Mouse (Mus musculus) hematopoietic stem cell, adult 5-6 weeks (primary cell): ENCODE measurements around the gene Mpg. TPM values are rescaled to one million over a fixed set of nuclear protein-coding genes. Genes with fewer than 3 reads are reported as not detected.

Experiments used
- ATAC-seq, 2 experiments: fragments of 125-278 bp in 1 of 2; replicated peaks in 1 of 2; 2 replicates each; pipeline ENCODE4 v1.8.0; 2016 to 2017; ENCODE audit warnings: inconsistent platforms in 2 of 2, mild to moderate bottlenecking in 2 of 2, moderate number of reproducible peaks in 2 of 2, low read depth in 1 of 2, moderate TSS enrichment in 1 of 2; ENCODE audit not compliant: low FRiP score in 2 of 2, poor library complexity in 2 of 2, severe bottlenecking in 2 of 2, insufficient read depth in 1 of 2, low TSS enrichment in 1 of 2
- total RNA-seq: library from RNA; stranded (forward); fragments of 172-1452, 232-1000 nt; gene quantifications from 2 replicates; pipeline ENCODE4 v1.2.3, GENCODE M21; 2017

Gene Mpg
- 10.4 and 14.6 TPM in 2 replicates for total RNA-seq

DNA sequence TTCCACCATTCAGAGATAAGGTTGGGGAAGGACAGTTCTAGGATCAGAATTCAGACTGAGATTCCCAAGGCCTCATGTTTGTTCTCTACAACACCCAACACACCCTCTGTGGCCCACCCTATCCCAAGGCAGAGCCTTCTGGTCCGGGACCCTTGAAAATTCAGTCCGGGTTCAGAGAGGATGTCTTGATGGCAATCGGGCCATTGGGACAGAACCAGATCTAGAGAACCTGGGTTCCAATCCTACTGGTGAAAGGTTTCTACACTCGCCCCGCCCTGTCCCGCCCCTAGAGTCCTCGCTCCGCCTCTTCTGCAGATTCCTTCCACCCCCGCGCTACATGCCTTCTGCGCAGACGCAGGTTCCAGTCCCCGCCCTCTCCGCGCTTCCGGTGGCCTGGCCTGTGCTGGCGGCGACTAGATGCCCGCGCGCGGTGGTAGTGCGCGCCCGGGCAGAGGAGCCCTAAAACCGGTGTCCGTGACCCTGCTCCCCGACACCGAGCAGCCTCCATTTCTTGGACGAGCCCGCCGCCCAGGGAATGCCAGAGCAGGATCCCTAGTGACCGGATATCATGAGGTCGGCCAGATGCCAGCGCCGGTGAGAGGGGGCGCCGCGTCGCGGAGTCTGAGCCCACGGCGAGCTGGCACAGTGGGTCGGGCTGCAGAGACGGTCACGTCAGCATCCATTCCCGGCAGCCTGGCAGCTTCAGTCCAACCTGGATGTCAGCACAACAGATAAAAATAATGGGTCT, at the start of gene Mpg:
Mpg (plus strand) TSS at position 382 of the 748 bp plus-strand sequence.
- peak; percentile 68 to 77 for ATAC-seq

DNA sequence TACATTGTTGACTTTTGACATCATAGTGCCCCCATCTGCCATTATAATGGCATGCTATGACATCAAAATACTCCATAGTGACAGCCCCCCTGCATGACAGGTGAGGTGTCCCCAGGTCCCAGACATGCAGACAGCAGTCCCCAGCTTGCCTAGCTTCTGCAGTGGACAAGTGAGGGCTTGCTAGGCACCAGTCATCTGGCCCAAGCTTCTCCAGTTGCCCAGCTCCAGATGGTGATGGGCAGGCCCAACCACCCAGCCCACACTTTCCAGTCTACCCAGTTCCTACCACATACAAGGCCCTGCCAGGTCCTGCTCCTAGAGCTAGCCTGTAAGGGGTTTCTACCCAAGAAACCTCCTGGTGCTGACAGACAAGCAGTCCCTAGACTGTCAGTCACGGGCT, 47.8 kb upstream of the Mpg start:
- ATAC-seq, result no peak

DNA sequence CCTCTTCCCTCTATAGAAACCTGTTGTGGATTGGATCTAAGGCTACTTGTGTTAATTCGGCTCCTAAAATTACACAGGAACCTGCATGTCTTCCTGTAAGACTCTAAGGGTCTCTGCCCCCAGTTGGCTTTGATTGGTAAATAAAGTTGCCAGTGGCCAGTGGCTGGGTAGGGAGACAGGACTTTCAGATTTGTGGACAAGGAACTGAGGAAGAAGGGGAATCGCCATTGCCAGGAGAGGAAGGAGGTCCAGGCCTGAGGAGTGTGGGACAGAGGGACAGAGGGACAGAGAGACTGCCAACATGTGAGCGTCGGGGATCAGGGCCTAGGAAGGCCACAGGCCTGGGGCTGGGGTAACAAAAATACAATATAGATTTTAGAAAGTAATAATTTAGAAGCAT, 45.1 kb upstream of the Mpg start:
- ATAC-seq, result no peak

DNA sequence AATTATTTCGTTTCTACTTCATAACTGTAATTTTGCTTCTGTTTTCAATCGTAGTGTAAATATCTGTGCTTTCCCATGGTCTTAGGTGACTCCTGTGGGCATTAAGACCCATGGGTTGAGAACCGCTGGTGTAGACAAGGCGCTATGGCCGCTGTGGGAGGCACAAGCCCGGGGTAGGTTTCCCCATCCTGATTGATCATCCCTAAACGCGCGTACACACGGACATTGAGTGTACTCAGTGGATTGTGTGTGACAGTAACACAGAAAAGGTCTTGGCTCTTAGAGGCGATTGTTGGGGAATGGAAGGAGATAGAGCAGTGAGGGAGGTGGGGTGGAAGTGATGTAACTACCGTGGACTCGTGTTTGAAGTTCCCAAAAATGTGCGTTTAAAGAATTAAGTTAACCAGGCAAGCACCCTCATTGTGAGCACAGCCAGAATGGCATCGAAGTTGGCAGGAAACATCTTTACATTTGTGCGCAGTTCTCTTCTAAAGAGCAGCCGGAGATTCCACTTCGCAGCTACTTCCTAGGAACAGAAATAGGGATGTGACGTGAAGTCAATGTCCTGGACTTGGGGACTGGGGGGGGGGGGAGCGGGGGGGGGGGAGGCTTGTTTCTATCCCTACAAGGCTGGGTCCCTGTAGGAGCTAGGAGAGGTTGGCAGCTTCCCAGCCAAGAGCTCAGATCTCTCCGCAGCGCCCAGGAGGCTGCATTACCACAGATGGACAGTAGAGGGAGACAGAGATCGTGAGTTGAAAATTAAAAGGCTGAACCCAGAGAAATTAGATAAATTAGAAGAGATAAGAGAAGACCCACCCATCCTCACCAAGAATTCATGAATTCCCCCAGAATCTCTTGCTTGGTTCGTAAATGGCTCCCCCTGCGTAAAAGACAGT, 44.1 kb upstream of the Mpg start:
- peak; percentile 59 to 71; a peak in 3 of 4 replicates for ATAC-seq

DNA sequence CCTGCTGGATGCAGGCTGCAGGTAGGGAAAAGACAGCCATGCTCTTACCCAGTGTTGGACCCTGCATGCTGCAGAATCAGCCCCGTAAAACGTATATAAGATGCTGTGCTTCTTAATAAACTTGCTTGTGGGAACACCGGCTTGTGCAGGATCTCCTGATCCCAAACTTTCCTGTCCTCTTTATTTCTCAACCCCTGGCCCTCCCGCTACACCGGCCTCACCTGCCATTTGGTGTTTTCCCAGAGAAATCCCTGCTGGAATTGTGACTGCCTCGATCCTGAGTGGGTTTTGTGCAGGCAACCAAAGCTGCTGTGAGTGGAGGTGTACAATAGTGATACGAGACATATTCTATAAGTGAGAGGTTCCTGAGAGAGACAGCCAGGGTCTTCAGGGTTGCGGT, 41.8 kb upstream of the Mpg start:
- ATAC-seq, result no peak

DNA sequence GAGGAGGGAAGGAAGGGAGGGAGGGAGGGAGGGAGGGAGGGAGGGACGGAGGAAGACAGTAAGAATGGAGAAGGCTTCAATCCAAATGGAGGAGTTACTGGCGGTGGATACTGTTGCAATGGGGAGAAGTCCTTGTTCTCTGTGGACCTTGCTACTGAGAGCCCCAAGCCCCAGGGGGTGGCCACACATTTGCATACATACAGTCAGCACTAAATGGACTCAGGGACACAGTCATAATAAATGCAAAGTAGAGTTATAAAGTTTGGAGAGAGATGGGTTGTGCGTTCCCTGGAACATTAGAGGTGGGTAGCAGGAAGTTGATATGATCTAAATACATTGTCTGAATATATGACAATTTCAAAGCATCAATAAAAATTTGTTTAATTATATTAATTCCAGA, 40.3 kb upstream of the Mpg start:
- no peak for ATAC-seq

DNA sequence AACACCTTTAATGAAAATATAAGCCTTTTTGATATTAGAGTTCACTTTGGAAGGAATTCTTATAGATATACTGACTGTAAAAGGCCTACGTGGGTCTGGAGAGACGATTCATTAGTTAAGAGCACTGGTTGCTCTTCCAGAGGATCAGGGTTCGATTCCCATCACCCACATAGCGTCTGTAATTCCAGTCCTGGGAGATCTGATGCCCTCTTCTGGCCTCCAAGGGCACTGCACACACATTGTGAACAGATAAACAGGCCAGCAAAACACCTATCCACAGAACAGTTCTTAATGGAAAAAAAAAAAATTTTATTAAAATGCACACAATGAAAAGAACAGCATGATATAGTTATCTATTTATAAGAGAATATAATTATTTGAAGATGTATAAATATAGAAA, 39.0 kb upstream of the Mpg start:
- ATAC-seq, result no peak

DNA sequence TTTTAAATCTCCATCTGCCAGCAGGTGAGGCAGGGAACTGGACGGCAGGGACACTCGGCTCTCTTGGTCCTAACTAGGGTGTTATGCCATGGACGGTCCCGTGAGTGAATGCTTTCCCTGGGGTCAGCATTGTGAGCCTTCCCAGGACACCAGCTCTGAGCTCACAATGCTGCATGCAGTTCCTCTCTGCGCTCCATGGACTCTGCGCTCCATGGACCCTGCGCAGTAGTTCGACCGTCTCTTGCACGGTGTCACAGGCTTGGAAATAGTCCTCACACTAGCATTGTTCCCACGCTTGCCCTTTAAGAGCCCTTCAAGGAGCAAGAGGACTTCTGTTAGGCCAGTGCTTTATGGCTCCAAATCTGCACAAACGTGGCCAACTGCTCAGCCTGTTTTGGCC, 37.4 kb upstream of the Mpg start:
- no peak for ATAC-seq

DNA sequence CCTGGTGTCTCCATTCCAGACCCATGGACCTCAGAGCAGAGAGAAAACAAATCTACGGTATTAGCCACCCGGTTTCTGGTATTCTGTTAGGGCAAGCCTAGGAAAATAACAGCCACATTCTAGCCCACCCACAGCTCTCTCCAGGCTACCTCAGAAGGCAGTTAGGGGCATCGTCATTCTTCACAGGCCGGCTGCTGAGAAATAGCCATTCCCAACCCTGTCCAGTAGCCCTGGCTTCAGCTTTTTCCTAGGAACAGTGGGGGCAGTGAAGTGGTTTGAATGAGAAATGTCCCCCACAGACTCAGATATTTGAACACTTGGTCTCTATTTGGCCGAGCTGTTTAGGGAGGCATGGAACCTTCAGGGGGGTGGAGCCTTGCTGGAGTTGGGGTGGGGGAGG, 36.9 kb upstream of the Mpg start:
- no peak for ATAC-seq

DNA sequence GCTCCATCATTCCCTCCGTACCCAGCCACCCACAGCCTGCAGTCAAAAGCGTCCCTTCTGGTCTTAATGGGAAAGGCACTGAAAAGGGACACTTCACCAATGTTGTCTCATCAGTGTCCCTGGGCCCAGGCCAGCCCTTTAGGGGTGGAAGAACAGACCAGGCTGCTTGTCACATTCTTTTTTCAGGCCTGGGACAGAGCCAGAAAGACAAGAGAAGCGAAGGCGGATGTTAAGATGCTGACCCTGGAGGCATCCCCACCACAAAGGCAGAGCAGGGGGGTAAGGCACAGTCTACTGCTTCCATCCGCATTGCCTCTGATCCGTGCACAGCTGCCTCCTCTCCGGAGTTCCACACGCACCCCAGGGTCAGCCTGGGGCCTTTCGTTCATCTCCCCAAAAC, 36.2 kb upstream of the Mpg start:
- ATAC-seq, result no peak

DNA sequence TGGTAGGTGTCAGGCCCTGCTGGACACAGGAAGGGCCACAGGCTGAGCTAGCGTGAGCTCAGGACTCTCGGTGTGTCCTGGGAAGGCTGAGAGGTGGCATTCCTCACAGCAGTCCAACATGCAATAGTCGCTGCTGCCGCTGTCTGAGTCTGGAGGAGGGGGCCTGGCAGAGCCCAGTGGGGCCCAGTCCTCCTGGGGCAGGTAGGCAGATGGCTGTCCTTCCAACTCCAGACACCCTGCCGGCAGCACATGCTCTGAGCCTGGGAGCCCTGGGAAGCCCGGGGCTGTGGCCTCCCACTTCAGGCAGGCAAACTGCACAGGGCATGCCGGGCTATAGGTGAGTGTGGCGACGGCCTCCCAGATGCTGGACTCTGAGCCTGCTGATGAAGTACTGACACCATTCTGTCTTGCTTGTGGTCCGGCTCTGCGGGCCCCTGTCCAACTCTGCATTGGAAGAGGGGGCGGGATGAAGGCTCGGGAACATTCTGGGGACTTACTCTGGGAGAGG, 35.6 kb upstream of the Mpg start:
- no peak for ATAC-seq

DNA sequence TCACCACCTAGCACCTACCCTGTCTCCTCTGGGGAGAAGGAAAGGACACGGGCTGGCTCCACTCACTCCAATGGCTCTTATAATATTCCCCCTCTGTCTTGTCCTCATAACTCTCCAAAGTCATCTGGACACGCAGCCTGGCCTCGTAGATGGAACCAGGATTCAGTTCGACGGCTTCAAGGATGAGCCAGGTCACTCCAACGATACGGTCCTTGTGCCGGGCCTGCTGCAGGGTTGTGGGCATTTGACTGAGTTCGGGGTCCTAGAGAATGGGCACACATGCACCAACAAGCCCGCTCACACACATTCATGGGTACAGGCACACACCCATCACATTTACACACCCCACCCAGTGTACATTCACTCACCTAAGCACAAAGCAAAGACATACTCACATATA, 33.1 kb upstream of the Mpg start:
- ATAC-seq, result no peak

DNA sequence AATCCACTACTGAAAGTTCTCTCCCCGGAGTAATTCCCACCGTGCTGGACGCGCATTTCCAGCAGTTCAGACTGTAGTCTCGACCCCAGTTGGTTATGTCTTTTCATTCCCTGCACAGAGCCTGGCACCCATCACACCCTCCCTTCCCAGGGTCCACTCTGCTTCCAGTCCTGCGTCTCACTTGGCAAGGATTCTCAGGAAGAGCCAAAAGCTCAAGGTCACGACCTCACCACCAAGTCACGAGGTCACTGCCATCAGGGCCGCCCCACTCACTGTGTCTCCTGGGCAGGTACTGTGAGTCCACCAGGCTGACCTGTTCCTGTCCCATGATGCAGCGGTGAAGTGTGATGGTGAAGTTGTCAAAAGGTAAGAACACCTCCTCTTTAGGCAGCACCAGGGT, 32.2 kb upstream of the Mpg start:
- no peak for ATAC-seq

DNA sequence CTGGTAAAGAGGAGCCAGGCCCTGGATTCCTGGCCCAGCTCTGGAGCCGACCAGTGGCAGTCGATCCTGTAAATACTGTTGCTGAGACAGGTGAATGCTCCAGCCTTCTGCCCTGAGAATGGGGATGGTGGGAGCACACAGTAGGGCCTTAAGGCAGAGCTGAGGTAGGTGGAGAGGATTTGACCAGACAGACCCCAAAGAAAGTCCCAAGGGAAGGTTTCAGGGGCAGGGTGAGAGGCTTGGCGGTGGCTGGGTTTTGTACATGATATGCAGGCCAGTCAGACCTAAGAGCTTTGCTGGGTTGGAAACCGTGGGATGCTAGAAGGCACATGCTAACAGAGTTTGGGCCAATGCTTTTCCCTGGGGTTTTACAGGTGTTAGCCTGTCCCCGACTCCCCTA, 31.7 kb upstream of the Mpg start:
- no peak for ATAC-seq

DNA sequence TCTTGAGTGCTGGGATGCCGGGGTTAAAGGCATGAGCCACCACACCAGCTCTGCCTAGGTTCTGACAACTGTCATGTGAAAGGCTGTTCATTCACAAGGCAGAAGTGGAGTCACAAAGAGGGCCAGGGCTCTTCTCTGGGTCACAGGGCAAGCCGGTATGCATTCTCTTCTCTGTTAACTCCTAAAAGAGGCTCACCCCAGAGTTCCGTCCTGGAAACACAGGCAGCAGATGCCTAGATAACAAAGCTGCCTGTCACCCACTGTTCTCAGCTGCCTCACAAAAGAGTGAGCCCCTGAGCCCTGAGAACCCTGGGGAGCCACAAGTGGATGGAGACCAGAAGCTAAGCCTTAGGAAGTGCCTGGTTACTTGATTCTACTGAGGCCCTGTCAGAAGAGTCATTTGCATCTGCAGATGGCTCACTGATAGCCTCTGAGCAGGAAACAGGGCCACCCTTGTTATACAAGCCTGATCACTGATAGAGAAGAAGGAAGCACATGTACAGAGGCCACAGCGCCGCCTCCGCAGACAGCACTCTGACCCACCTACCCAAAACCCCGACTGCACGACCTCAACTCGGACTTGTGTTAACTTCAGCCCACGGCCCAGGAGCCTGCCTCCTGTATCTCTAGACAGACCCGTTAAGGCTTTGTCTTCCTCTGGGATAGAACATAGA, 30.3 kb upstream of the Mpg start:
- peak; percentile 85 to 87 for ATAC-seq

DNA sequence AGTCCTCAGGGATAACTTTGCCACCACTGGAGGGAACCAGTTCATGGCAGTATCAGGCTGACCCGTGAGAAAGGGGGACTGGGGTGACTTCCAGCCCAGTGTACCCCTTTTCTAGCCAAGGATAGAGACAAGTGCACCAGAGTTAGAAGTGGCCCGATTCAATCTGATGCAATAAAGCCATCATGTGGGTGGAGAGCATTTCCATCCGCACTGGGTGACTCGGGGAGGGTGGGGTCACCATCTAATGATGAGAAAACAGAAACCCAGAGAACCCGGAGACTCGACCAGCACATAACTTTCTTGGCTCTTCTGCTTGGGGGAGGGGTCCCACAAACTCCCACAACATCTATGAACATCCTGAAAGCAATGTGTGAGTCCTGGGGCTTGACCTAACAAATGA, 29.6 kb upstream of the Mpg start:
- ATAC-seq, result no peak

DNA sequence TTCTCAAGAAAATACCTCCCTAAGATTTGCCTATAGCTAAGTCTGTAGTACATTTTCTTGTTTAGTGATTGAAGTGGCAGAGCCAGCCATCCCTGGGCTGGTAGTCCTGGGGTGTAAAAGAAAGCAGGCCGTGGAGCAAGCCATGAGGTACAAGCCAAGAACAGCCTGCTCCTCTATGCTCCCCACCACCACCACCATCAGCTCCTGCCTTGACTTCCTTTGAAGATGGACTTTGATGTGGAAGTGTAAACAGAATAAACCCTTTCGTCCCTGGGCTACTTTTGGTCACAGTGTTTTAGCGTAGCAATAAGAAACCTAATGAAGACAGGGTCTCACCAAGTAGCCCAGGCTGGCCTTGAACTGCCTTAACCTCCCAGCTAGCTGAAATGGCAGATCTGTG, 28.5 kb upstream of the Mpg start:
- ATAC-seq, result no peak
